Comparison of ENCODE assay signal across 8 mouse cellular contexts in the genomic region with DNA sequence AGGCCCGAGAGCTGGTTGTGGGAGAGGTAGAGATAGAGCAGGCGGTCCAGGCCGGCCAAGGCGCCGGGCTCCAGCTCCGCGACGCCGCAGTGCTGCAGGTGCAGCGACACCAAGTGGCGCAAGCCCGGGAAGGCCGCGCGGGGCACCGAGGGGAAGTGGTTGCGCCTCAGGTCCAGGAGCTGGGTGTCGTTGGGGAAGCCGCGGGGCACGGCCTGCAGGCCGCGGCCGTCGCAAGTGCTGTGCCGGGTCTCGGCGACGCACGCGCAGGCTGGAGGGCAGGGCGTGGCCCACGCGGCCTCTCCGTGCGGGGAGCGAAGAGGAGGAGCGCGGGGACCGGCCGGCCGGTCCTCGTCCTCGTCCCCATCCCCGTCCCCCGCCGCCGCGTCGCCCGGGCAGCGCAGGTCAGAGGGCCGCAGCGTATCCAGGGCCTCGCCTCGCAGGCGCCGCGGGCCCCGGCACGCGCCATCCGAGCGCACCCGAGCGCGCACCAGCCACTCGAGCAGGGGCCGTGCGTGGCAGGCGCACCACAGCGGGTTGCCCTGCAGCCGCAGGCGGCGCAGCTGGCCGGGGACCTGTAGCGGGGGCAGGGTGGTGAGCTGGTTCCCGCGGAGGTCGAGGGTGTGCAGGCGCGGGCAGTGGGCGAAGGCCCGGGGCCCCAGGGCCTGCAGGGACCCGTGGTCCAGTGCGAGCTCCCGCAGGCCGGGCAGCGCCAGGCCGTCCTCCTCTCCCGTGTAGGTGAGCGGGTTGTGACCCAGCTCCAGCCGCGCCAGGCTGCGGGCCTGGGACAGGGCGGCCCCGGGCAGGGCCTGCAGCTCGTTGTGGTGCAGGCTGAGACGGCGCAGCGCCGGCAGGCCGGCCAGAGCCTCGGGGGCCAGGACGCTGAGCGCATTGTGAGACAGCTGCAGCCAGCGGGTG. TPM values are rescaled to one million over a fixed set of nuclear protein-coding genes. Genes with fewer than 3 reads are reported as not detected.
DNase-seq lines count a peak whose midpoint lies in the region; ATAC-seq and TF ChIP-seq lines count a peak whose summit lies in the region.

No protein-coding gene starts in this region.

- no peak overlapping the region for H3K27ac ChIP-seq in heart, embryonic 13.5 days (replicated peaks)
- 0 out of 2 replicates have a peak overlapping the region, but pooled peaks have one; percentile 25 for H3K27ac ChIP-seq in kidney, postnatal 0 days
- no peak overlapping the region for H3K27ac ChIP-seq in liver, embryonic 13.5 days
- H3K27ac ChIP-seq in stomach, embryonic 15.5 days, result no peak overlapping the region

- peaks cover 68% of the 10 kb centered on the region for H3K27me3 ChIP-seq in heart, embryonic 13.5 days (replicated peaks)
- peaks cover 14% of the 10 kb centered on the region for H3K27me3 ChIP-seq in kidney, postnatal 0 days (ENCODE audit: insufficient read depth, low read length)
- peaks cover 63% of the 10 kb centered on the region for H3K27me3 ChIP-seq in liver, embryonic 13.5 days
- H3K27me3 ChIP-seq in stomach, embryonic 15.5 days (replicated peaks), result peaks cover 26% of the 10 kb centered on the region

- H3K9me3 ChIP-seq in heart, embryonic 13.5 days, result no peaks in the 10 kb centered on the region
- no peaks in the 10 kb centered on the region for H3K9me3 ChIP-seq in kidney, postnatal 0 days (replicated peaks; ENCODE audit: low read length)
- no peaks in the 10 kb centered on the region for H3K9me3 ChIP-seq in liver, embryonic 13.5 days (replicated peaks)
- H3K9me3 ChIP-seq in stomach, embryonic 15.5 days, result no peaks in the 10 kb centered on the region

- ATAC-seq in erythroid progenitor cell, adult 5-6 weeks (replicated peaks; ENCODE audit: low FRiP score, poor library complexity, severe bottlenecking), result 0 out of 2 replicates have a peak, but pooled peaks have one; percentile 25
- ATAC-seq in heart, embryonic 13.5 days (ENCODE audit: extremely low read depth, insufficient number of reproducible peaks, low FRiP score, low TSS enrichment), result peak; percentile 52; the same call in 1 of the 2 replicates
- peak; percentile 84 for ATAC-seq in kidney, postnatal 0 days (replicated peaks; ENCODE audit: low FRiP score, low read depth)
- peak; percentile 66 for ATAC-seq in liver, embryonic 13.5 days (ENCODE audit: low read depth)
- ATAC-seq in stomach, embryonic 15.5 days (ENCODE audit: insufficient read depth, low FRiP score, low read depth), result peak; percentile 83

- peak overlapping the region; percentile 67 for H3K4me3 ChIP-seq in heart, embryonic 13.5 days
- peak overlapping the region; percentile 52 for H3K4me3 ChIP-seq in kidney, postnatal 0 days (replicated peaks; ENCODE audit: low read depth, low read length)
- peak overlapping the region; percentile 54 for H3K4me3 ChIP-seq in liver, embryonic 13.5 days (replicated peaks)
- H3K4me3 ChIP-seq in stomach, embryonic 15.5 days (replicated peaks), result peak overlapping the region; percentile 53

- DNase-seq in CD4-positive helper T cell, adult 2 months (ENCODE audit: low read depth, low spot score), result peak; percentile 73
- DNase-seq in brain, adult 2 months (ENCODE audit: low read depth, low spot score), result peak; percentile 94
- DNase-seq in kidney, postnatal 0 days (ENCODE audit: low spot score), result peak; percentile 87
- DNase-seq in liver, embryonic 13.5 days, result peak; percentile 60
- peak; percentile 90 for DNase-seq in neural tube, embryonic 10.5 days (ENCODE audit: extremely low spot score, low spot score)

- no peaks in the 10 kb centered on the region for H3K36me3 ChIP-seq in heart, embryonic 13.5 days
- no peaks in the 10 kb centered on the region for H3K36me3 ChIP-seq in kidney, postnatal 0 days (ENCODE audit: insufficient read depth, low read length)
- no peaks in the 10 kb centered on the region for H3K36me3 ChIP-seq in liver, embryonic 13.5 days
- H3K36me3 ChIP-seq in stomach, embryonic 15.5 days, result no peaks in the 10 kb centered on the region

- peaks cover 18% of the 10 kb centered on the region for H3K4me1 ChIP-seq in heart, embryonic 13.5 days
- peaks cover 16% of the 10 kb centered on the region; the same call in 1 of the 2 replicates for H3K4me1 ChIP-seq in kidney, postnatal 0 days (replicated peaks; ENCODE audit: insufficient read depth, low read length)
- peaks cover 17% of the 10 kb centered on the region for H3K4me1 ChIP-seq in liver, embryonic 13.5 days (replicated peaks)
- peaks cover 20% of the 10 kb centered on the region for H3K4me1 ChIP-seq in stomach, embryonic 15.5 days

- WGBS in heart, embryonic 13.5 days, result under 1% methylated on average over 101 of the region's 107 CpGs
- WGBS in kidney, postnatal 0 days, result 1% methylated on average over 100 of the region's 107 CpGs
- WGBS in liver, embryonic 13.5 days (ENCODE audit: insufficient replicate concordance), result 2% methylated on average over 107 of the region's 107 CpGs
- WGBS in stomach, embryonic 15.5 days, result under 1% methylated on average over 102 of the region's 107 CpGs

- peak overlapping the region; percentile 98 for H3K4me2 ChIP-seq in heart, embryonic 13.5 days
- peak overlapping the region; percentile 98 for H3K4me2 ChIP-seq in kidney, postnatal 0 days (ENCODE audit: low read length)
- H3K4me2 ChIP-seq in liver, embryonic 13.5 days, result peak overlapping the region; percentile 73
- peak overlapping the region; percentile 98 for H3K4me2 ChIP-seq in stomach, embryonic 15.5 days

- peak; percentile 71 for TF ChIP-seq CTCF in kidney, postnatal 0 days (IDR thresholded peaks at IDR 0.05; ENCODE audit: low read depth)

- H3K9ac ChIP-seq in heart, embryonic 13.5 days, result peak overlapping the region; percentile 85
- H3K9ac ChIP-seq in kidney, postnatal 0 days (ENCODE audit: low read depth, low read length), result peak overlapping the region; percentile 78
- H3K9ac ChIP-seq in liver, embryonic 13.5 days, result peak overlapping the region; percentile 55
- H3K9ac ChIP-seq in stomach, embryonic 15.5 days, result peak overlapping the region; percentile 58

RNA-seq across cellular contexts. Expression of a gene that starts 2.9 kb away (rescaled TPM):
- total RNA-seq in erythroid progenitor cell, adult 5-6 weeks (2015; ENCODE audit: low replicate concordance), result not detected in 2 replicates
- not detected in 2 replicates for total RNA-seq in erythroid progenitor cell, adult 5-6 weeks (2017; ENCODE audit: low replicate concordance)
- 0.83 and 1.4 TPM in 2 replicates for polyA plus RNA-seq in heart, embryonic 13.5 days (2015; fragmentation: Nextera tagmentation; extraction: Ambion mirVana)
- polyA plus RNA-seq in kidney, postnatal 0 days (2015; fragmentation: Nextera tagmentation; extraction: Ambion mirVana), result 5.3 and 6.4 TPM in 2 replicates
- 0.25 and 0.46 TPM in 2 replicates for polyA plus RNA-seq in liver, embryonic 13.5 days (2015; fragmentation: Nextera tagmentation; extraction: Ambion mirVana)
- 3.7 and 4.1 TPM in 2 replicates for polyA plus RNA-seq in stomach, embryonic 15.5 days (2015; fragmentation: Nextera tagmentation; extraction: Ambion mirVana)

RNA-seq across cellular contexts. Expression of a gene that starts 30.5 kb away (rescaled TPM):
- 6.1 and 10.9 TPM in 2 replicates for total RNA-seq in erythroid progenitor cell, adult 5-6 weeks (2015; ENCODE audit: low replicate concordance)
- total RNA-seq in erythroid progenitor cell, adult 5-6 weeks (2017; ENCODE audit: low replicate concordance), result 10.4 and 30.9 TPM in 2 replicates
- polyA plus RNA-seq in heart, embryonic 13.5 days (2015; fragmentation: Nextera tagmentation; extraction: Ambion mirVana), result 16.5 and 16.6 TPM in 2 replicates
- 13.5 and 16.5 TPM in 2 replicates for polyA plus RNA-seq in kidney, postnatal 0 days (2015; fragmentation: Nextera tagmentation; extraction: Ambion mirVana)
- polyA plus RNA-seq in liver, embryonic 13.5 days (2015; fragmentation: Nextera tagmentation; extraction: Ambion mirVana), result 21.7 and 22.6 TPM in 2 replicates
- polyA plus RNA-seq in stomach, embryonic 15.5 days (2015; fragmentation: Nextera tagmentation; extraction: Ambion mirVana), result 19.3 and 19.7 TPM in 2 replicates

RNA-seq across cellular contexts. Expression of a gene that starts 50.6 kb away (rescaled TPM):
- total RNA-seq in erythroid progenitor cell, adult 5-6 weeks (2015; ENCODE audit: low replicate concordance), result 4.6 and 7.2 TPM in 2 replicates
- 1.8 and 3.6 TPM in 2 replicates for total RNA-seq in erythroid progenitor cell, adult 5-6 weeks (2017; ENCODE audit: low replicate concordance)
- 19.5 and 21.4 TPM in 2 replicates for polyA plus RNA-seq in heart, embryonic 13.5 days (2015; fragmentation: Nextera tagmentation; extraction: Ambion mirVana)
- polyA plus RNA-seq in kidney, postnatal 0 days (2015; fragmentation: Nextera tagmentation; extraction: Ambion mirVana), result 26.5 TPM in 2 replicates
- 5.3 and 6.0 TPM in 2 replicates for polyA plus RNA-seq in liver, embryonic 13.5 days (2015; fragmentation: Nextera tagmentation; extraction: Ambion mirVana)
- 23.8 and 24.1 TPM in 2 replicates for polyA plus RNA-seq in stomach, embryonic 15.5 days (2015; fragmentation: Nextera tagmentation; extraction: Ambion mirVana)

RNA-seq across cellular contexts. Expression of a gene that starts 51.1 kb away (rescaled TPM):
- 103 and 106 TPM in 2 replicates for total RNA-seq in erythroid progenitor cell, adult 5-6 weeks (2015; ENCODE audit: low replicate concordance)
- total RNA-seq in erythroid progenitor cell, adult 5-6 weeks (2017; ENCODE audit: low replicate concordance), result 162 and 182 TPM in 2 replicates
- polyA plus RNA-seq in heart, embryonic 13.5 days (2015; fragmentation: Nextera tagmentation; extraction: Ambion mirVana), result 90.4 and 92.7 TPM in 2 replicates
- polyA plus RNA-seq in kidney, postnatal 0 days (2015; fragmentation: Nextera tagmentation; extraction: Ambion mirVana), result 33.9 and 39.7 TPM in 2 replicates
- polyA plus RNA-seq in liver, embryonic 13.5 days (2015; fragmentation: Nextera tagmentation; extraction: Ambion mirVana), result 90.9 and 100 TPM in 2 replicates
- polyA plus RNA-seq in stomach, embryonic 15.5 days (2015; fragmentation: Nextera tagmentation; extraction: Ambion mirVana), result 97.8 and 106 TPM in 2 replicates

Comparison
In these comparisons a context has a peak if more than half of its experiments do, and no peak if none do; other contexts are left out.
1. ATAC-seq: peak in every context shown above with its lines; median percentile 84 in kidney, postnatal 0 days; 83 in stomach, embryonic 15.5 days; 66 in liver, embryonic 13.5 days; 52 in heart, embryonic 13.5 days; 25 in erythroid progenitor cell, adult 5-6 weeks.